Mouse (Mus musculus): ENCODE data around the gene Mpzl1.

Mpzl1 gene

DNA sequence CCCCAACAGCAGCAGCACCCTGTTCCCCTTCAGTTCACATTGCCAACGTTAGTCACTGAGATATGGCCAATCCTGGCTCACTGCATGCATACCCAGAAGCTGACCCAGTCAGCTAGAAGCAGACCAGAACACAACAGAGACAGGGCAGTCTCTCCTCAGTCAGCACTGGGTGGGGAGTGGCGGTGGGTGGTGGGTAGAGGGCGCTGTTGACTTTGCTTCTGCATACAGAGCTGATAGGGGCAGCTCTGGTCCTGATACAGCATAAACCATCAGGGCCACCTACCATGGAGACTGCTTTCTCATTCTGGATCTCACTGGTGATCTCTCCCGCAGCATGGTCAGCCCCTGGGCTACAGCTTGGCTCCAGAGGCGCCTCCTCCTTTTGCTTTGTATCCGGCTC, 20.7 kb upstream of the Mpzl1 start:
- peak; percentile 71 for DNase-seq

DNA sequence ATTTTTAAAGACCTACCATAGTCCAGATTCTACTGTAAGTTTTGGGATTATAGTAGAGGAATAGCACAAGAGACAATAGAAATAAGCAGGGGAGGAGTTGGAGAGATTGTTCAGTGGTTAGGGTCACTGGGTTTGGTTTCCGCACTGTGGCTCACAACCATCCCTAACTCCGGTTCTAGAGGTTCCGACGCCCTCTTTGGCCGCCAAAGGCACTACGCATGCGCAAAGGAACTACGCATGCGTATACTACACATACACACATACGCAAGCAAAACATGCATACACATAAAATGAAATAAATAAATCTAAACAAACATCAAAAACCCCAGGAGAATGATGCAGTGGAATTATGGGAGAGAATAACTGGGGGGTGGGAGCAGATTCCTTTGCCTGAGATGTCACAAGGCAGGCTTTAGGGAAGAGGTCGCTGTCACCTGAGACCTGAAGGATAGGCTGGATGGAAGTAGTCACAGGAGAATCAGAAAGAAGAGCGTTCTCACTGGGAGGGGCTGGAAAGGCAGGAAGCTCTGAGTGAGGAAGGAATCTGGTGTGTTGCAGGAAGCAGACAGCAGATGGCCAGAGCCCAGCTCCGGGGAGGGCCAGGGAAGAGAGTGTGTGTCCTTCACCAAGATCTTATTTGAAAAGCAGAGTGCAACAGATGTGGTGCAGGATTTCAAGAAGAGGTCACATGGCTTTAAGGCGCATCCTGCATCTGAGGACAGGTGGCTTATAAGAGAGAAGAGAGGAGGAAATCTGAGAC, 19.0 kb upstream of the Mpzl1 start:
- DNase-seq, result peak; percentile 69

DNA sequence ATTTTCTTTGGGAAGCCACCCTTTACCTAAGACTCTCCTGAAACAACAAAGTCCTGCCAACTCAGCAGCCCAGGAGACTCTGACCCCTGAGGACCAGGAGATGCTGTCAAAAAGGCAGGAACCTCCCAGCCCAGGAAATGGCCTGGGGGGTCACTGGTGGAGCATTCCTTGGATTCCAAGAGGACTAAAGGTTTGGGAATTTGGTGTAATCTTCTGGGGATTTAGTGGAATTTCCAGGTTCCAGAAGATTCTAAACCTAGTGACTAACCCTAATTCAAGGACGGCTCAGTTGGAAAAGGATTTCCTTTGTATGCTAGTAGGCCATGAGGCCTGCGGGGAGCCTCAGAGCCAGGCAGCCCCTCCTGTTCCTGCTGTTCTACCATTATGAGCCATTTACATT, 18.2 kb upstream of the Mpzl1 start:
- DNase-seq, result no peak

DNA sequence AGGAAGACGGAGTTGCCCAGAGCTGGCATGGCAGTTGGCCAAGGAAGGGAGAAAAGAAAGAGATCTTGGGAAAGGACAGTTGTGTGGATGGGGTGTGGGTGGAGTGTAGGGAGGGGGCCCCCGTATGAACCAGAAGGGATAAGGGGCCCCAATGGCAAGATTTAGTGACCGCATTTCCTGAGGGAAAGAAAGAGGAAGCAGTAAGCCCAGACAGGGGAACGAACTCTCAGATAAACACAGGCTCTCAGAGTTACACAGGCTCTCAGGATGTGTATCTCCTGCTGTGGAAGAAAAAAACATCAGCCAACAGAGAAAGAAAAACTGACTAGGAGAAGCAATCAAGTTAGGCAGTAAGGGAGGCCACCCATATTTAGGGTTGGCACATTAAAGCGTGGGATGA, 16.8 kb upstream of the Mpzl1 start:
- DNase-seq, result no peak

DNA sequence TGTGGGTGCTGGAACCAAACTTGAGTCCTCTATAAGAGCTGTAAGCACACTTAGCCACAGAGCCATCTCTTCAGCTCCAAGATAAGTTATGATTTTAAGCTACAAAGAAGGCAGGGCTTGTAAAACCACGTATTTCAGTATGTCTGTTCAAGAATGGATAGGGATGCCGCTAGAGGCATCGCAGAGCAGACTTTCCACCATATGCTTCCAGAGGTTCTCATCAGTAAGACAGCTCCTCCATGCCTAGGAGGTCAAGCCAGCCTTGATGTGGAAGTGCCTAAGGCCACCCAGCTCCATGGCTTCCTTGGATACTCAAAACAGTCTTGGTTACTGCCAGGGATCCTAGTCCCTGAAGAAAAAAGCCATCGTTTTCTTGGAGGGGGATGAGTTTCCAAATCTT, 10.8 kb upstream of the Mpzl1 start:
- DNase-seq, result no peak

DNA sequence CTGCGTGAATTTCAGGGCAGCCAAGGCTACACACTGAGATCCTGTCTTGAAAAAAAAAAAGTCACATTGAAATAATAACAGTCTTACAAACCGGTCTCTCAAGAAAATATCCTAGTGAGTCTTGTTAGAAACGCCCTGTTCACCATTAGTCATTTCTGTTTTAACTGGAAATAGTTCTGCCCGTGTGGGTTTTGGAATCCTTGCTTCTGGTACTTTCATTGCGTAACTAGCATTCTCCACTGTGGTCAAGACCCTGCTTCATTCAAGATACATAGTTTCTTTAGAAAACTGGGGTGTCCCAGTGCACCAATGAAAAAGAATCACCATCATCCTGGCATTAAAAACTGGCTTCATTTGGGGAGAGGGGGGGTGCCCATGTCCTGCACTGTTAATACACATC, 9.4 kb upstream of the Mpzl1 start:
- DNase-seq, result no peak

DNA sequence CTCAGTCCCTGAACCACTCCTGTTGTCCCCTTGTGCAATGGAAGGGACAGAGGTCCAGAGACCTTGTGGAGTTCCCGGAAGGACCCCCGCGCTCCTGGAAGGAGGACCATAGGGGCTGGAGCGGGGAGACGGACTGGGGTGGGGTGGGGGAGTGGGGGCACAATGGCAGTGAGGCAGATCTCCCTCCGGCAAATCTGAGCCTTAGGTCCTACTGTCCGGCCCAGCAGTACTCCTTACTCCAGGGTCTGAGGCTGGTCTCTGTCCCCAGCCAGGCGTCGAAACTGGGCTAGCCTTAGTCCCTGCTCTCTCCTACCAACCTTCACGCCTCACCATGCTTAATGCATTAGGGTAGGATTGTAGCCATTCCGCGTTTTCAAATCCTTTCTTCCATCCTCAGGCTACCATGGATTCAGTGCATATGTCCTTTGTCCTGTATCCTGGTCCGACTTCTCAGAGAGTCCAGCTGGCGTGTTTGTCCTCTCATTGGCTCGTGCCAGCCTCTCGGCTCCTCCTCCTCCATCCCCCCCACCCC, 8.5 kb upstream of the Mpzl1 start:
- peak; percentile 75 for DNase-seq

DNA sequence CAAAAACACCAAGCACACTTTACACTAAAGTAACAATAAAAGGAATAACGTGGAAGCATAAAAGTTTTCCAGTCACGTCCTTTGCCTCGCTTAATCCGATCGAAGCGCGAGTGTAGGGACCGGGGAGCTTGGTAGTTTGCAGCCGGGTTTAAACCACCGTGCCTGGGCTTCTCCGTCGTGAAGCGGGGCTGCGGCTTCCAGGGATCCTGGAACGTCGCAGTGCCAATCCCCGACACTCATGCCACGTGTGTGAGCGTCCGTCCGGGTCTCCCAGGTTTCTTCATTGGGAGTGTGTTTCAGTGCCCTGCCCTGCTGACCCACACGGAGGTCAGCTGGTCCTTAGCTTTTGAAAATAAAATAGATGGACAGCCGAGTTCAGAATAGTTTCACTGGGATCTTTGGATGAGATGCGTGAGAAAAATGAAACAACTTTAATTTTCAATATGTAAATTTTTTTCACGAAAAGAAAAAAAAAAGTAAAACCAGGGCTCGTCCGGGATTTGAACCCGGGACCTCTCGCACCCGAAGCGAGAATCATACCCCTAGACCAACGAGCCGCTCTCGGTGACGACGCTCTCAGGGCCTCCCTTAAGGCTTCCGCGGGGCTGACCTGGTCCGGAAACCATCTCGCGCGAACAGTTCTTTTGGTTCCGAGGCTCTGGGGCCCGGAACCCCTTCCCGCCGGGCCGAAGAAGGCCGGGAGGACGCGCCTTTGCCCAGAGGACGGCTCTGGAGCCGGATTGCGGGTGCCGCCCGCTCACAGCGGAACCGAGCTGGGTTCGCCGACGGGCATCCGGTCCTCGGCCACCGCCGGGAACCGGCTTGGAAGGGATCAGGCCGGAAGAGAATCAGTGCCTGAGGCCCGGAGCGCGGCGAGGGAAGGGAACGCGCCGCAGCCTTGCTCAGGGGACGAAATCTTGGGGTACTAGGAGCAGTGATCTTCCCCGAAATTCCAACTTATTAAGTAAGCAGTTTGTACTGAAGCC, 7.7 kb upstream of the Mpzl1 start:
- peak; percentile 94 for DNase-seq

DNA sequence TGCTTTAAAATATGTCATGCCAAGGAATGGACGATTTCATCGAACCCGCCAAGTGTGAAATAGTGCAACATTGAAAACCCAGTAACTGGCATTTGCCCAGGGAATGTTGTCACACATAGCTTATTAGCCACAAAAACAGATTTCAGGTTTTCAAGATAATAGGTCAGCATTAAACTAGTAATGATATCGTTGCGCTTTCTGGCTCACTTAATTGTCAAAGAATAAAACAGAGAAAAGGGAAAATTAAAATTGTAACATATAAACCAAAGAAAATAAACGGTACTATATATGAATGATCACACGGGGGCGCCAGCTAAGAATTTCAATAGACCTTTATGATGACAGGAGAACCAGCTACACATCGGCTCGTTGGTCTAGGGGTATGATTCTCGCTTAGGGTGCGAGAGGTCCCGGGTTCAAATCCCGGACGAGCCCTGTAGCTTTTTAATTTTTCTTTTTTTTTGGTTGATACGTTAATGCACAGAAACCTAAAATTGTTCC, 7.0 kb upstream of the Mpzl1 start:
- DNase-seq, result peak; percentile 81

DNA sequence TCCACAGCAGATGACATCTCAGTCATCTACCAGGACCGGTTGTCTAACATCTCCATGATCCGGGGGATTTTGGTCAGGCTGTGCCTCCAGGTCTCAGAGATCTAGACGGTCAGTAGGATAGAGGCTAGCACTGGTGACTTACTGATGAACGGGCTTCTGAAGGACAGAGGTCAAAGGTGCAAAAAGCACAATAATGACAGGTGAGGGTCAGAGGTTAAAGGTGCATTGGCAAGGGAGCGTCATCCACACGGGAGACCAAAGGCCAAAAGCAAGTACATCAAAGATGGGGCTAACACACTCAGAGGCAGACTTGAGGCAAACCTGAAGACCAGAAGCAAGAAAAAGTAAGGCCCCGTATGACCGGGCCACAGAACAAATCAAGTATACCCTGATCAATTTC, 2.0 kb upstream of the Mpzl1 start:
- DNase-seq, result no peak

DNA sequence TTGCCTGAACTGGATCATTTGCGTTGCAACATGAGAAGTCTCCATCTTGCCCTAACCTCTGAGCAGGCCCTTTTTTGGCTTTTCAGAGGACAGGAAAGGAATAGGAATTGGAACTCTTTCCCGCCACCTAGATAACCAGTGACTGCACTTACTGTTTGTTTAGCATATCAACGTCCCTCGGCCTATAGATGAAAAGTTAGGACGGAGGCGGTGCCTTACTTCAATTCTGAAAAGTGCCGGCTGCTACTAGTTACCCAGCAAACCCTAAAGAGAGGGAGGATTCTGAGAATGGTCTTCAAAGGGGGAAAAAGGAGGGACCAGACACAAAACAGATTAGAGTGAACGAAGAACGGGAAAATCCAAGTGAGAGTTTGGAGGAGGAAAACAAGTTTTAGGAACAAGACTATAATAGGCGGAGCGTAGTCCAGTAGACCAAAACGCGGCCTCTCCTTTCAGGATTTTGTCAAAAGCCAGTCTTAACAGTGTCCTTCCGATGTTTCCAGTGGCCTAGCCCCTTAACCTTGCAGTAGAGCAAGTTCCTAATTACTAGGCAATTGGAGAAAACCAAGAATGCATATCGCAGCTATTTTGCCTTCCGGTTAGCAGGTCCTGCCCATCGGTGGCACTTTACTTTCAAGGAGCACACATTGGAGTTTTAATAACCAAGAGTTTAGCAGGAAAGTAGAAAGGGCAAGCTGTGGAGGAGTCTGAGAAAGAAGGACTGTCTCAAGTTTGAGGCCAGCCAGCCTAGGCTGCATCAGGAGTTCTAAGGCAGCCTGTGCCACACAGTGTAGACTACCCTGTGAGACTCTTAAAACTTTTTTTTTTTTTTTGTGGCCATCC, 938 bp upstream of the Mpzl1 start:
- DNase-seq, result no peak

DNA sequence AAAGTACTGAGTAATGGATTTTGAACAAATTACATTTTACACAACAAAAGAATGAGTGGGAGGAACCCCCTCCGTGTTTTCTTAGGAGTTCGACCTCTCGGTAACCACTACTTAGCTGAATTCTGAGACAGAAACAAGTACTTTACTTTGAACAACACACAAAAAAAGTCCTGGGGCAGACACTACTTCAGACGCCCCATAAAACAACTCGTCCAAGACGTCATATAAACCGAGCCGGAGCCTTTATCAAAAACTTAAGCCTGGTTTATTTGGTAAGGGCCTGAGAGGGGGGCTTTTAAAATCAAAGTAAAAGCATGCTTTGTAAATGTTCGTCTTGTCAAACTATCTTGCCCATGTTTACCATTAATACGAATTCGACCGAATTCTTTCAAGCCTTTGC, 993 bp downstream of the Mpzl1 start:
- DNase-seq, result no peak

DNA sequence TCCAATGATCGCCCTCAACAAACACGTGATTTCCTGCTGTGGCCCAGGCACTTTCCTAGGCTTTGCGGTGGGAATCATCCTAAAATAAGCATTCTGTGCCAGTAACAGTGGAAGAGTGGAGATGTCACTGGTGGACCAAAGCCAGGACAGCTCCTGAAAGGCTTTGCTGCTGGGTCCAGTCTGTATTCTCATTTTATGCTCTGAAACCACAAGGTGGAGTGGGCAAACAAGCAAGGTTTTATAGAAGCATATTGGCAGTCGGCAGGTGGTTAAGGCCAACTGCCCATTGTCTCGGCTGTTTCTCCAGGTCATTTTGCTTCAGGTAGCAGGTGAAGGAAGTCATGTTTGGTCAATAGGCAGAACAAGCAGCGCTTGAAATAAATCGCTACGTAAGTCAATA, 3.2 kb downstream of the Mpzl1 start:
- no peak for DNase-seq

DNA sequence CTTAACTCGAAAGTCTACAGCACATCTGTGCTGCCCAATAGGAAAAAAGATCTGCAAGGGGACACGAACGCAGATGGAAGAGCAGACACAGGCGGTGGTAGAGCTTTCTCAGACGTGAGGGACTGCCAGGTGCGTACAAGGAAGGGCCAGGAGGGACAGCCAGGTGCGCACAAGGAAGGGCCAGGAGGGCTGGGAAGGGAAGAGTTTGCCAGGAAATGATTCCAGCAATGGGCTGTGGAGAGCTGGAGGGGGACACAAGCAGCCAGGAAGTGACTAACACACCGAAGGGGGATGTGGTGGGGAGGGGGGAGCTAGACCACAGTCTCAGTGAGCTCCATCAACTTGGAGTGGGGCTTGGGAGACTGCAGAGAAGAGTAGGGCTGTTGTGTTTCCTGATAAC, 4.4 kb downstream of the Mpzl1 start:
- DNase-seq, result no peak

DNA sequence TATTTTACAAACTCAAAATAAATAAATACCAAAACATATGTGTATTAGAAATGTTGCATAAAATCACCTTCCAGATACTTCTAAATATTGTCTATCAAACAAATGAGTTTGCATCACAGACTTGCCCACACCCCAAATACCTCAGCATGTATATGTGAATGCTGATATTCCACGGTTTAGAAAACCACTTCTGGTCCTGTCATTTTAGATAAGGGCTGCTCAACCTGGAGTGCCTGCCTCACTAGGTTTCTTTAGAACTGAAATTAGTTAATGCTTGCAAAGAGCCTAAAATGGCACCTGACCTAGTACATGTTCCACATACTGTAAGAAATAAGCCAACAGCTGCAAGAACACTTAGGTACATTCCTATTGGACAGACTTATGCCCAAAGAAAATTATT, 5.7 kb downstream of the Mpzl1 start:
- DNase-seq, result no peak

DNA sequence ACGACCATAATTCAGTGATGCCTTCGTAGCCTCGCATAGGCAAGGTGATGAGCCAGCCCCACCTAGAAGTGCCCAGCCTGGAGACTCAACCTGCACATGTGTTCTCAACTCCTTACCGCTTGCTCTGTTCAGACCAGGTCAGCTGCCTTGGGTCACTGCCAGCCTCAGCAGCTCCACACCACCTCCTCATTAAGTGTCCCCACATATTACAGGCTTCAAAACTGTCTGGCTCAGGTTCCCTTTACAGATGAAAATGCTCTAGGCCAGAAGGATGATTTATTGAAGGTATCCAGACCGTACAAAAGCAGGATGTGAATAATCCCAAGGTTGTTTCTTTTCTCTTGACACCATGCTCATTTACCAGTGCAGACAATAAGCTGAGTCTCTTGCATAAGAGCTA, 8.4 kb downstream of the Mpzl1 start:
- peak; percentile 68 for DNase-seq

DNA sequence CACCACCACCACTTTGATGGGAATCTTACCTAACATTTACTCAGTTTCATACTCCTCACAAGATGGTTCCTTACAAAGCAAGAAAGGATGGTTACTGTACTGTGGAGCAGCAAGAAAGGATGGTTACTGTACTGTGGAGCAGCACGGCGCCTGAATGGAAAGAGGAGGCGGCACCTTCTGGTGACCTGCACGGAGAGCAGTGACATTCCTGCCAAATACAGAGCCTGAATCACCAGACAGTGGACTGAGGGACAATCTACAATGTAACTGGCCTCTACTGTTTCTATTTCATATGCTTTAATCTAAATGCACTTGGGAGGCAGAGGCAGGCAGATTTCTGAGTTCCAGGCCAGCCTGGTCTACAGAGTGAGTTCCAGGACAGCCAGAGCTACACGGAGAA, 9.3 kb downstream of the Mpzl1 start:
- DNase-seq, result no peak

DNA sequence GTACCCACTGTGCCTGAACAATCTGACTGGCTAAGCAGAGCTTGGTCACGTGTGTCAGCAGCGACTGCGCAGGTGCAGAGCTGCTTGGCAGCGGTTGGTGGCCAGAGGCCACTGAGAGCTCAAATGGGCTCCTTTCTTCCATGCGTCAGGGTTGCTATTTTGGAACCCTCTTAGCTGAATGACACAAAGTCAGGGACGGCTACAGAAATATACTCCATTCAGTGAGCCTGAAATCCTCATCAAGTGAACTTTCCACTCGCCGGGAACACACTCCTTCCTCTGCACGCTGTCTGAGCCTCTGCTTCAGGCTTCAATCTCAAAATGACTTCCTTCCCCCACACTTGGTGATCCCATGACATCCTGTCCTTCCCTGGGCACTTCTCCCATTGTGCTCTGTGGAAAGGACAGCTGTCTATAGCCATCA, 16.1 kb downstream of the Mpzl1 start:
- DNase-seq, result peak; percentile 52

DNA sequence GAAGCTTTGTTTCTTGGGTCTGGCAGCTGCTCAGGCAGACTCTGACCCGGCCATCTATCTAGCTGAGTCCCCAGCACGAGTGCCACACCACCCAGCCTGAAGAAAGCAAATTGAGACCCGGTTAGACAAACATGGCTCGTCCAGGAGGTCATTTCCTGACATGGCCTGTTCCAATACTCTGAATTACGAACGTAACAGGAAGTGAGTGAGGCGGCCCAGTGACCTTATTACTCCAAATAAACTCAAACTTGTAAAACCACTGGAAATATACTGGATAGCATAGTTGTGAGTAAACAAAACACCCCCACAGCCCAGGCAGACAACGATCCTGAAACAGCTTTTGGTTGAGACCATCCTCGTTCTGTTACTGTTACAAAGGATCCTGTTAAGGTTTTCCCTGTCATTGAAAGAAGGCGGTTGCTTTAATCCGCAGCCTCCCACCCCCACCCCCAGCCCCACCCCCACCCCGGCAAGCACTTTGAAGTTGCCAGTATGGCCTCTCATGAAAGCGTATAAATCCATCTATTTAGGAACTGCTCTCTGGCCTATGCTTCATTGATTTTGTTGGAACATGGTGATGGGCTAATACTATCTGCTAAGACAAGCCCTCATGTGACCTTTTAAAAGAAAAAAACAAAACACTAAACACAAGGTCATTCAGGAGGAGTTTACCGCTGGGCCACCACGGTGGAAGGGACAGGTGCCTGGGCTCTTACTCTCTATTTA, 17.0 kb downstream of the Mpzl1 start:
- DNase-seq, result peak; percentile 81

DNA sequence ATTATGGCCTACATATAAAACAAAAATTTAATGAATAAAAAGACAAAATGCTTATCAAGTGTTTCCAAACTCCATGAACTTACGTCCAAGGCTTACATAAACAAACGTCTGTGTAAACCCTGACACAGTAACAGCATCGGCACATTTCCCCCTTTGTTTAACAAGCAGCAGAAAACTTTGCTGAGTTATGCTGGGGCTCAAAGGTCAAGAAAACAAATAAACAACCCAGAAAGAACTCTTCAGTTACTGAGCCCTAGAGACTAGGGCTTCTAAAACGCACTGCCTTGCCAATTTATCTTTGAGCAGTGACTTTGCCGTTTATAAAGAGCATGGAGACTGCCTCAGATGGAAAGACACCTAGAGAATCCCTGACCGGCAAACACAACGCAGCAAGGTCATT, 17.7 kb downstream of the Mpzl1 start:
- DNase-seq, result no peak

DNA sequence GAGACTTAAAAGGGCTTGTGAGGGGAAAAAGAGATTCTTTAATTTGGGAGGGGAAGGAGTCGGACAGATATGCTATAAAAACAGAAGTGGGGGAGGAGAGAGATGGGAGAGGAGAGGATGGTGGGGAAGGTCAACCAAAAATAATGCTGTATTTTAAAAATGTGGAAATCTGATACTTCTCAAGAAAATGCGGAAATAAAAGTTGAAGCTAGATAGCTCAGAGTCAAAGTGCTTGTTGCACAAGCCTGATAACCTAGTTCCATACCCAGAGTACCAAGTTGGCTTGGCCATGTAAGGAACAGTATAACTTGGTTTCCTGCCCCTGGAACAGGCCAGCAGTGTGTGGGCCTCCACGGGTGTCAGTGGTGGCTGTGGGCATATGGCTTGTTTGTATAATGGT, 19.5 kb downstream of the Mpzl1 start:
- DNase-seq, result no peak

DNA sequence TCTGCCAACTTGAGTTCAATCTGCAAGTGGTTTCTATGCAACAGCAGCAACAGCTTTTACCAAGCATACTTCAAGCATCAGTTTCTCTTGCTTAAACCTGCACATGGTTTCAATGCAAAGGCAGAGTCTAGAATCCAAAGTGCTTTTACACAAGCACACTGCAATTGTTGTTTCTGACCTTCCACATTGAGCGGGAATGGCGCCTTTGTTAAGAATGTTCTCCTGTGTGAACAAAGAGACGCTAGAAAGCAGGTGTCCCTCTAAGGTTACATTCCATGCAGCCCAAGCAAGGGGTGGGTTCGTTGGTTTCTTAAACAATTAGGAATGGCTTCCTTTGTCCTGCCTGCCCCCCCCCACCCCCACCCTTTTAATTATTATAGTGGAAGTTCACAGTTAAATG, 20.4 kb downstream of the Mpzl1 start:
- DNase-seq, result no peak
